Mouse (Mus musculus) ovary, postnatal 10 days (tissue): ENCODE results near the gene Focad.
A peak's percentile ranks its signal among the peaks of the same experiment; 100 is the strongest.

Source experiments
- DNase-seq: peaks from one replicate; pipeline ENCODE4 v3.0.0; 2022; ENCODE audit warnings: low spot score

The Focad gene

DNA sequence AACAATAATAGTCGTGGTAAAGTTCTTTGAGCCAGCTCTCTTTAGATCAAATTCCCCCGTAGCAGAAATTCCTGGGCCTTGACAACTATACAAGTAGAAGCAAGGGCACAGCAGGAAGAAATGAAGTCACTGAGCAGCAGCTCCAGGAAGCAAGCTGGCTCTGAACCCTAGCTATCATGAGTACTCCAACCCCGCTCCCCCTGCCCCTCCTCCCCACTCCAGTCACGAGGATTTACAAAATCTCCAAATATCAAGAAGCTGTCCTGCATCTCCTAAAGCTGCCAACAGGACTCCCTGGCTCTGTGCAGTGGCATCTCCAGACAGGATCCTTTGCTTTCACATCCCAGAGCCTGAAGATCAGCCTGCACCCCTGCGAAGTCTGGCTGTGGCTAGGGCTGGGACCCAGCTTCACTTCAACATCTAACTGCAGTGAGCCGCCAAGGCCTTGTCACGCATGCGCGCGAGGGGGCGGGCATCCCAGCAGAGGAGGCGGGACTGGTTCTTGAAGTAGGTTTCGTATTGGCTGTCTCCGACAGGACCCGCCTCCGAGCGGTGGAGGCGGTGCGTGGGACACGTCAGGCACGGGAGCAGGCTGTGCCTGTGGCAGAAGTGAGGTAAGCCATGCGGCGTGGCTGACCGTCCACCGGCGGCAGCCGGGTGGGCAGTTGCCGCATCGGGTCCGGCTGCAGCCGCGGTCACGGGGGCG lies at the start of gene Focad:
TSS of gene Focad (plus strand) at position 568 of the 706 bp plus-strand sequence.
- peak; percentile 91 for DNase-seq

DNA sequence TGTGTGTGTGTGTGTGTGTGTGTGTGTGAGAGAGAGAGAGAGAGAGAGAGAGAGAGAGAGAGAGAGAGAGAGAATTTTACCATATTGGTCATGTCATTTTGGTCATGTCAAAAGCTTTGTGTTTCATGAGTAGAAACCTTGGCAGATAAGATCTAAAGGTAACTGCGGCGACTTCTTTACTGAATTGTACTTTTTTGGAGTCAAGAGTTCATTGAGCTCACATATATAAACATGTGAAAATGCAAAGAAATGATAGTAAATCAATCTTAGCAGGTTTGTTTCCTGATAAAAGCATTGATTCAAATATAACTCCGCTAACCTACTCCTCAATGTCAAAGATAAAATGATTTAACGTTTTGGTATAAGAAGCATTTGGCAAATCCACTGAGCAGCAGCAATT lies 49.3 kb upstream of the Focad start:
- no peak for DNase-seq

DNA sequence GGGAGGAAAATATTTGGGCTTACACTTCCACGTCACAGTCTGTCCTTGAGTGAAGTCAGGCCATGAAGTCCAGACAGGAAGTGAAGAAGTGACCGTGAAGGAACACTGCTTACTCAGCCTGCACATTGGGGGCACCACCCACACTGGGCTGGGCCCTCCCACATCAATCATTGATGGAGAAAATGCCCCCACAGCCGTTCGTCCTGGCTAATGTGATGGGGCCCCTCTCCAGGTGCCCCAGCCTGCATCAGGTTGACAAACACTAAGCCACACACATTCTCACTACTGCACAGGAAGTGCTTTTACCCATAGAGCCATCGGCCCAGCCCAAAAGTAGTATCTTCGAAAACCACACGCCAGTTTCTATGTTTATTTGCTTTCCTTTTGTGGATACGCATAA lies 48.1 kb upstream of the Focad start:
- no peak for DNase-seq

DNA sequence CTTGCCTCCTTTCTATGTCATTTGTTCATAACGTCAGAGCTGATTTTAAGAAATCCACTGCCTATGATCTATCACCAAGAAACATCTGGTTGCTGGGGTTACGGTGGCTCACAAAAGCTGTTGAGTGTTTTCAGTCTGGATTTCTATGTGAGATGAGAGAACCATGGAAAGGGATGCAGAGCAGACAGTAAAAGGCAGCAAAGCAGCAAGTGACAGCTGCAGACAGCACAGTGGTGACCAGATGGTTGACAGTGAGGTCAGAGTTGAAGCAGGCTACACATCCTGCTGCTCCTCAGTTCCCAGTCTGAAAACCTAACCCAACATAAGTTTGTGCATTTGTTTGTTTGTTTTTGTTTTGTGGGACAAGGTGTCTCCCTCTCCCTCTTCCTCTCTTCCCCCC lies 19.0 kb upstream of the Focad start:
- DNase-seq: no peak

DNA sequence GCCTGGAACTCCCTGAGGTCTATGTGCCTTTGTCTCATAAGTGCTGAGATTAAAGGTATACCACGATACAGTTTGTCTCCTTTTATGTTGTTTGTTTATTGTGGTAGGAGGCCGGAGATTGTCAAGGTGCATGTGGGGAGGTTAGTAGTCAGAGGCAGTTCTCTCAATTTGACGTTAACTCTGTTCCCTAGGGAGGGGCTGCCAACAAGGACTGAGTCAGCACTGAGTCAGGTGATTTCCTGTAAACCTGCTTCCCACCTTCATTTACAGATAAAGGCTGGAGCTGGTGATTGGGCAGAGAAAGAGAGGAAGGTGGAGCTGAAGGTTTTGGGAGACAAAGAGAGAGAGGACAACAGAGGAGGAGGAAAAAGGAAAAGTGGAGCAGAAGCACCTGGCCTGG lies 15.4 kb upstream of the Focad start:
- DNase-seq: no peak

DNA sequence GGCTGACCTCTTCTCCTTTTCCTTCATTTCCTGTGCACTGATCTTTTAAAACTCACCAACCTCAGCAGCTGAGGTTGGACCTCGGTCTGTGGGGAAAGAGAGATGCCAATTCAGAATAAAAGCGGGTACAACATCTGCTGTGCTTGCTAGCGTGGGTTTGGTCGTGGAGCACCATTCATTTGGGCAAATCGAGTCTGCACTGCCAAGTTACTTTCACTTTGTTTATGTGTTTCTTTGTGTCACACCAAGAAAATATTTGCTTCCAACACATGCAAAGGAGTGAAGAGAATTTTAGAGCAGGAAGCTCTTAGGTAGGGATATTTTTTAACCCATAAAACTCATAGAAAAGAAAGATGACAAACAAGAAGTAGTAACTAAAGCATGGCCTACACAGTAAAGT lies 13.0 kb upstream of the Focad start:
- DNase-seq: no peak

DNA sequence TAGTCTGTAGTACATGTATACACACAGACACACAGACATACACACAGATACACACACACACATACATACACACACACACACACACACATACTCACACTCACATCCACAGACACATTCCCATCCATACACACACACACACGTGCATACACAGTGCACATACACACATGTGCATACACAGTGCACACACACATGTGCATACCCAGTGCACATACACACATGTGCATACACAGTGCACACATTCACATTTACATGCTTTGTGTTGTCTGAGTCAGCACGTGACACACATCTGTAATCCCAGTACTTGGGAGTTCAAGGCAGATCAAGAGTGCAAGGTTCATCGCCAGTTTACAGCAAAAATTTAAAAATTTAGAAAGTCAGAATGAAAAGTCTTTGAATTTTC lies 12.5 kb upstream of the Focad start:
- no peak for DNase-seq

DNA sequence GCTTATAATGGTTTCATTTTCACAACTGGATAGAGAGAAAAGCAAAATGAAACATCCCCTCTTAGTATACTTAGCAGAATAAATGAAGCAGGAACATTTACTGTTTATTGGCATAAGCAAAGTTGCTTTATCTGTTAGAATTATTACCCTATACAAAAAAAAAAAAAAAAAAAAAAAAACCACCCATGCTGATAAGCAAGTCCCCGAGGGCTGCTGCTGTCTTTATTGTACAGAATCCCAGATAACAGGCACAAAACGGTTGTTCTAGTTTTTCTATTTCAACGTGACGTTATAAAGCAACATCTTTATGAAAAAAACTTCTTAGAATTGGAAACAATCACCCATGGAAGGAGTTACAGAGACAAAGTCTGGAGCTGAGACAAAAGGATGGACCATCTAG lies 12.0 kb upstream of the Focad start:
- DNase-seq: no peak

DNA sequence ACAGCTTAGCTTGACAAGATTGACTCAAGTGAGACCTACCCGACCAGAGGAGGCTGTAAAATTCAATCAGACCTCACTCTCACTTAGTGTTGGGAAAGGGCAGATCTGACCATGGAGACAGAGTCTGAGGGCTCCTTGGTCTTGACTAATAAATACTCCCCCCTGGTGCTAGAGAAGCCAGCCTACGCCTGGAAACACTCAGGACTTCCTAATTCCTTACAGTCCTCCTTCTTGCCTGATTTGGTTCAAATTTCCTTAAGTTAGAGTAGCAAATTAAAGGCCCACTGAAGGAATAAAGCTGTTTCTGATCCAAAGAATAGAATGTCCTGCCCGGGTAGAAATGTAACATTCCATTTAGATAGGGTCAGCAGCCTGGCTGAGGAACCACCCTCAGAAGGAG lies 10.6 kb upstream of the Focad start:
- DNase-seq: no peak

DNA sequence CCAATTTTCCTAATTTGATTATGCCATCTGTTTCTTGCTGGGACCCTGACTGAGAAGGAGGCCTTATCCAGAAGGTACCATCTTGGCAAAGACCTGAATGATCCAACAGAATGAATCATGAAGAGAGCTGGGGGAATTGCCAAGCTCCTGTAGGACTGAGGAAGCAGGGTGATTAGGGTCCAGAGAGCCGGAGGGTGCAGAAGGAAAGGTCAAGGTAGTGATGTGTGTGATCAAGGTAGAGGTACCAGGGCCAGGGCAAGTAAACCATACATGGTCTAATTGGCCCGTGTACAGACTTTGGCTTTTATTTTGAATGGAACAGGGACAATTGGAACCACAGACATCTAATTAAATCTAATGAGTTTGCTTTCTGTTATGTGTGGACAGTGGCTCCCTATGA lies 4.1 kb upstream of the Focad start:
- no peak for DNase-seq

DNA sequence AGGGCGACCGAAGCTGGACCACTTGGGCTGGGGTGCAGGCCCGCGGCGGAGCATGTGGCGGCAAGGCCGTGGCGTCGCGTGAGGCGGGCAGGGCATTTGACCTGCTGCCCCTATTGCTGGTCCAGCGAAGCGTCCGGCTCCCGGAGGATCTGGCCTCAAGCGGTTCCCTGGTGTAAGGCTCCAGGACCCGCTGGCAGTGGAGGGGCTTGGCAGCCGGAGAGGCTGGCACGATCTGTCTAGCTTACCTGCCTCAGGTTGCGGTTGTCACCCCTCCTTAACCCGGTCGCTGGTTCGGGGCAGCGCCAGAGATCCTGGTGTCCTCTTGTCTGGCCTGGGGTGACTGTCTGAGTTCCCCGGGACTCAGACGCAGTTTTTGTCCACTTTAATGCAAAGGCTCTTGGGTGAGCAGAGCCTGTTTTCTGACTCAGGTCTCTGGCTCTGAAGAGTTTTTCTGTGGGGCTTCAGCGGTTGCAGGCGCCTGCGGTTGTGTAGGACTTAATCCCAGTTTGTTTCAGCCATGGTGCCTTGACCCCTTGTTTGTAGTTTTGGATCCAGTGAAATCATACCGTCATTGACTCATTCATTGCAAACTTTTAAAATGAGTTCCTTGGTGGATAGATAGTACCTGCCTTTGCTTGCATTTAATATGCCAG lies 465 bp downstream of the Focad start:
- DNase-seq: no peak

DNA sequence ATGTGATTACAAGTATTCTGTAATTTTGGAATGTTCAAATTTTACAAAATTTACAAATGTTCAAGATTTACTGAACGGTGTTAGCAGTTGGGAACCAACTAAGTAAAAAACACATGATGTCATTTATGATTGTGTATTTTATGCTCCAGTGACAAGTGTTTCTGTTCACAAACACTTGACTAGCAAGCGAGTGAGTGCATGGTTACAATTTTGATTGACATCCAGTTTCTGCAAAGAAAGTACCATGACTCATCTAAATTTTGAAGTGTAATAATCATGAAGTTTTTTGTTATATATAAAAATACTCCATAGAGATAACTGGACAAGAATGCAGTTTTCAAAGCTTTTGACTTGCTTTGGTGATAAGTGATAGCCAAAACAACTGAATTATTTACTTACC lies 1.3 kb downstream of the Focad start:
- DNase-seq: no peak

DNA sequence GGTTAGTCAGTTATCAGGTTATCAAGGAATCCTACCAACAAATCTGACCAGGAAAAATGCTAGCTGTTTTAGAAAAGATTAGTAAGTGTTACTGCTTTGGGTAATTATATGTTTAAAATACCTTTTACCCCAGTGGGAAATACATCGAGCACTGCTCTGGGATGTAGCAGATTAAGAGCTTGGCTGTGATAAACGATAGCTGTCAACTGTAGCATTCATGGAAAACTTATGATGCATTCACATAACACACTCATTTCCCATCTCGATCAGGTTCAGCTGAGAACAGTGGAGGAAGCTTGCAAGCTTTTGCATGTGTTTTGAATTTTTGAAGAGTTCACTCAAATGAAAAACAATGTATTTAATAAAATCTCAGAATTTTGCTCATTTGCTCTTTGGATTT lies 14.2 kb downstream of the Focad start:
- no peak for DNase-seq

DNA sequence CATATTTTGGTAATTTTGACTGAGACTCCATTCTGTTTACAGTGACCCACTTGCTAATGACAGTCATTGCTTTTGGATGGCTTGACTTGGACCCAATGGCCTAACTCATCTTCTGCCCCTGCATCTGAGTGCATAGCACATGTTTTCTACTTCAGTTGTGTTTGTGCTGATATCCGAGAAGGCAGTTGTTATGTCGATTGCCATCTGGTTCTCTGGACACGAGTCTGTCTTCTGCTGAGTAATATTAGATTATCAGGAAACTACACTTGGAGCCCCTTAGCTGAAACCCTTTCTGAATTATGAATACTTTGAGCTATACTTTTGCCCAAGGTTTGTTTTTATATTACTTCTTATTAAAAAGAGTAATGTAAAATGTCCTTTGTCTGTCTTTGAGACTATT lies 22.9 kb downstream of the Focad start:
- DNase-seq: no peak

DNA sequence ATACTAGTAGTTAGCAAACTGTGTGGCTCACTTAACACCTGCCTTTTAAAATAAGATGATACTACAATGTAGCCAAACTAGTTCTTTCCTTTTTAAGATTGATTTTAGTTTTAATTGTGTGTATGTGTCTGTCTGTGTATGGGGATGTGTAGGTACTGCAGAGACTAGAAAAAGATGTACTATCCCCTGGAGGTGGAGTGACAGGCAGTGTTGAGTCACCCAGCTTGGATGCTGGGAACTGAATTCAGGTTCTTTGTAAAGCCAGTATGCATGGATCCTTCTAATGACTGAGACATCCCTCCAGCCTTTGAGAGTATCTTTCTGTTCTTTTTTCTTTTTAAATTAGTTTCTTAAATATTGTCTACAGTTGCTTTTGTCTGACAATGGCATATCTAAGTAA lies 23.5 kb downstream of the Focad start:
- DNase-seq: no peak

DNA sequence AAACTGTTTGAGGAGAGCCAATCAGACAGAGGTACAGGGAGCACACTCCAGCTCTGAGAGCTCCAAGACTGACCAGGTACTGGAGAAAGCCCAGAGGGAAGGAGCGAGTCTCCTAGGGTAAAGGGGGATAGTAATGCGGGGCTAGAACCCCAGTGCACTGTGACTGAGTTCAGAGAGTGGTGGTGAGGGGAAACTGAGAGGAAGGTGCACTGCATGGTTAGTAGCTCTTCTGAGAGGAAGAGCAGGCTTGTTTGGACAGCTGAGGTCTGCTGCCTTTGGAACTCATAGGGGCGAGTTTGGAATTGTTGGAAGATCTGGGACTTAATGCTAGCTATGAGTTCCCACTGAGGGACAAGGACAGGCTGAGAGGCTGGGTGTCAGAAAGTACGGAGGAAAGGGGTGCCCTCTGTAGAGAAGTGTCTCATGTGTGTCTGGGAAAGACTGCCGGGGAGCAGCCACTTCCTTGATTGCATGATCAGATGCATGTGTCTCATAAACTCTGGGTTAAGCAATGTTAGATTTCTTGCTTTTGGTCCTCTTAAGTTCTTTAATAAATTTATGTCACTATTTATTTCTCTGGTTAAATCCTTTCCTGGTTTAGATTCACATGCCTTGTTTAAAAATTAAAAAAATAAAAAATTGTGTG lies 24.4 kb downstream of the Focad start:
- DNase-seq: no peak

DNA sequence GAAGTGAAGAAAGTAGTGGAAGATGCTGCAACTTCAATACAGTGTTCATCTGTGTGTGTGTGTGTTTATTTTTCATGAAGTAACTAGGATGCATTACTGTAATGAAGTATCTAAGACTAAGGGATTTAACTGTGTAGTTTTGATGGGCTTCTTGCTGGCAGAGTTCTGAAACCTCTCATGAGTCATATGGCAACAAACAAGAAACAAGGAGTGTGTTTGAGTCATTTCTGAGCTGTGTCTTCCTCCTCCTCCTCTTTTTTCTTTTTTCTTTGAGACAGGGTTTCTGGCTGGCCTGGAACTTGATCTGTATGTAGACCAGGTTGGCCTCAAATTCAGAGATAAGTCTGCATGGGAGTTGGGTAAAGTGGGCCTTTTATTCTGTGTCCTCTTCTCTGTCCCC lies 25.7 kb downstream of the Focad start:
- DNase-seq: no peak

DNA sequence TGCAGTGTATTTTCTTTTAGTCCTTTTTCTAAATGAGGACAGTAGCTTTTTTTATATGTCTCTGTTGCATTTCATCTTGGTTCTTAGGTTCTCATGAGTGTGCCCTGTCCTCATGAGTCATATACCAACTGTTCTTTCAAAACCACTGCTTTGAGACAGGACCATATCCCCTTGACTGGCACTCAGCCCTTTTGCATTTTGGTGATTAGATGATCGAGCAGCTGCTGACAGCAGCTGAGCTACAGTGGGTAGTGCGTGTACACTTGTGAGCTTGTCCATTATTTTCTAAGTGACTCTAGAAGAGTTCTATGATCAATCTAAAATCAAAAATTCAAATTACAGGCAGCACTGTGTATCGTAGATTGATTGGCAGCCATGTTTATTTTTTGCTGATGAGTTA lies 28.0 kb downstream of the Focad start:
- no peak for DNase-seq

DNA sequence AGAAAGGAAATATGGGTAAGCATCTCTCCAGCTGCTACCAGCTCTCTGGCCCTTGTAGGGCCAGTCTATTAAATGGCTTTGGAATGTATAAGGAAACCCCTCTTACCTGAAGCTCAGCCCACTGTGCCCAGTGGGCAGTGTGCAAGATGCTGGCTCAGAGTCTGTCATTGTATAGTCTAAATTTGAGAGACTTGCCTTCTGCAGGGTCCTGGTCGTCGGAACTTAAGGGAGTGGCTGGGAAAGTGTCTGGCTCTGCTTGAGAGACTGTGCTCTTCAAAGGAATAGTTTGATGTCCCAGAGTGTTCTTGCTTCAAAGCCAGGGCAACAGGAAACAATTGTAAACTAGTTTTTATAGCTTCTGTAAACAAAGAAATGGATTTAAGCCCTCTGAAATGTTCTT lies 41.5 kb downstream of the Focad start:
- DNase-seq: no peak

DNA sequence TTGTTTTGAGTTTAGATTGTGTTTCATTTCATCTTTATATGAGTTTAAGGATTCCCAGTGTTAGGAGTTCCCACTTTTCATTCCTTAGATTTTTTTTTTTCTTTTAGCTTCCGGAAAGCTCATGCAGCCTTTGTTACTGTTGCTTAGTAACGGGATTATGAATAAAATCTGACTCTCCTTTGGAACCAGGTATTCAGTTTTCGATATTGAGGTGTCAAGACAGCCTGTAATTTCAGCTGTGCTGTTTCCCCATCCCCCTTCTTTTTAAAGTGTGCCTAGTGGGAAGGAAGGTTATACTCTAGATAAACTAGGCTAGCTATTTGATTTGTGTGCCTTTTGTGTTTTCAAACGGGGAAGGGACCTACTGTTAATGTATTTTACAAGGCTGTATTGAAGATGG lies 42.1 kb downstream of the Focad start:
- no peak for DNase-seq

DNA sequence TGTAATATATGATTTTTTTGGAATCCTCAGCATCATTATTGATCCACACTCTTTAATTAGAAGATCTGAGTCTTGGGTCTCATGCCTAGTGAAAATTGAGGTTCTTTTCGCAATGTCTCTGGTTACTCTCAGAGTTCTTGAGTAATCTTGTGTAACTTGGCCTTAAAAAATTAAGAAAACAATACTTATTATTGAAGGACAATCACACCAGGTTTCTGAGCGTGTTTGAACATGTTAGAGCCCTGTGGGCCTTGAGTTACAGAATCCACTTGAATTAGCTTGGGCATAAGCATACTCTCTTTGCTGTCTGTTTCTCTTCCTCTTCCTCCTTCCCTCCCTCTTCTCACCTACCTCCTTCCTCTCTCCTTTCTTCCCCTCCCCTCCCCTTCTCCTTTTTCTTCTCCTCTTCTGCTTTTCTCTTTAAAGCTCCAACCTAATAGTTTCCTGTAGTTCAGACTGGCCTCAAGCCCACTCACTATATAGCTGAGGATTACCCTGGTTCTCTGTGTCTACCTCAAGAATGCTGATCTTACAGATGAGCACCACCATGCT lies 44.0 kb downstream of the Focad start:
- DNase-seq: no peak

DNA sequence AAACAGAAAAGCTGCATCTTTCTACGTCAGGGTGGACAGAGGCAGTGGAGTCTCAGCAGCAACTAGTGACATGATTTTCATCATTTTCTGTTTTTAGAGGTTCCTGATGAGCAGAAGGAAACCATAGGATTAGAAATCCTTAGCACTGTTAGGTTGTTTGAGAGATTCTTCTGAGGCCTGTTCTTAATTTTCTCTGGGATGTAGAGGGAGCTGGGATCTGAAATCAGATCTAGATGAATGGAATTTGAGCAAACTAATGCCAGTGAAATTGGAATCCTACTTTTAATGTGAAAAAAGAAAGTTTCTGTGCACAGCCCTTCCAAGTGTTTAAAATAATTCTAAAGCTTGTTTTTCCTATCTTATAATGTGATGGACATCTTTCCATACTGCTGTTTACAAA lies 55.0 kb downstream of the Focad start:
- DNase-seq: no peak

DNA sequence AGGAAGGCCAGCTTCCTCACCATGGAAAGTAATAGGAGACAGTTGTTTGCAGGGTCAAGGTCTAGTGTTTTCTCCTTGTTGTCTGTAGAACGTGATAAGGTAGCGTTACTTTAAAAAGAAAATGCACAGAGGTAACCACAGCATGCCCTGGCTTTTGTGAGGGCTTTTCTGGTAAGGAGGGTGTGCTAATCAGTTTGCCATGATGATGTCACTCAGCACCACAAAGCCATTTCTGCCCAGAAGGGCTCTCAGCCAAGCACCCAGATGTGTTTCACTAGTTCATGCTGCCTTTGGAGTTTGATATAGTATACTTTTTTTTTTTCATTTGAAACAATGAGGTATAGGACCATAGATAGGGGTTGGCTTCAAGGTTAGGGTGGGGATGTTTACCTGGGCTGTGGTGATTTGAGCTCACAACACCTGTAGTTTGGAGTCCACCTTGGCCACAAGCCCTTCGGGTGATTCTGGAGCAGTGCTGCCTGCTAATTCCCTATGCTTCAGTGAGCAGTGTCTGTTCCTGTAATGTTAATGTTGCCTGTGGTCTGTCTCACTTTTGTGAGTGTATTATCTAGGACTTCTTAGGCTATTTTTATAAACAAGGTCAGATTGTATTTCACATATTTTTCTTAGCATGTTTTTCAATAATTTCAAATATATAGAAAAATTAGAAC lies 61.2 kb downstream of the Focad start:
- no peak for DNase-seq
